Mouse (Mus musculus) heart, embryonic 14.5 days (tissue): ENCODE results near the gene Ccn5. TPM values are rescaled to one million over a fixed set of nuclear protein-coding genes. Genes with fewer than 3 reads are reported as not detected.

Experiments
- ATAC-seq: fragments of 200-750 bp; cut with Nextera tagmentation; 2 replicates; pipeline ENCODE4 v1.8.0; 2017; ENCODE audit warnings: low read depth, moderate TSS enrichment; ENCODE audit not compliant: insufficient number of reproducible peaks, insufficient read depth, low FRiP score
- H3K27ac ChIP-seq, 2 experiments: fragments of 200-500 bp in 1 of 2; fragments of 300-500 bp in 1 of 2; sonication (generic) in 1 of 2; replicated peaks in 1 of 2; 2 replicates each; pipeline ENCODE4 v1.5.1; 2012 to 2014; ENCODE audit warnings: low read depth in 2 of 2, low read length in 2 of 2, control low read depth in 1 of 2, mild to moderate bottlenecking in 1 of 2, mixed read lengths in 1 of 2; ENCODE audit not compliant: control insufficient read depth in 1 of 2, insufficient read depth in 1 of 2
- H3K27me3 ChIP-seq: fragments of 300-500 bp; sonication (generic); 2 replicates; pipeline ENCODE4 v1.6.1; 2014; ENCODE audit warnings: mild to moderate bottlenecking, low read length, control low read depth; ENCODE audit not compliant: control insufficient read depth, insufficient read depth
- H3K36me3 ChIP-seq: fragments of 300-500 bp; sonication (generic); 2 replicates; pipeline ENCODE4 v1.6.1; 2014; ENCODE audit warnings: mild to moderate bottlenecking, control low read depth, low read length, mixed read lengths; ENCODE audit not compliant: control insufficient read depth, insufficient read depth
- H3K4me1 ChIP-seq, 2 experiments: fragments of 200-500 bp in 1 of 2; fragments of 300-500 bp in 1 of 2; sonication (generic) in 1 of 2; 2 replicates each; pipeline ENCODE4 v1.6.1; 2012 to 2014; ENCODE audit warnings: low read length in 2 of 2, control low read depth in 1 of 2, mixed read lengths in 1 of 2; ENCODE audit not compliant: control insufficient read depth in 2 of 2, insufficient read depth in 2 of 2
- H3K4me2 ChIP-seq: fragments of 300-500 bp; sonication (generic); 2 replicates; pipeline ENCODE4 v1.6.1; 2014; ENCODE audit warnings: mild to moderate bottlenecking, low read length
- H3K4me3 ChIP-seq, 2 experiments: fragments of 200-500 bp in 1 of 2; fragments of 300-500 bp in 1 of 2; sonication (generic) in 1 of 2; 2 replicates each; pipeline ENCODE4 v1.5.1; 2012 to 2014; ENCODE audit warnings: low read length in 2 of 2, mild to moderate bottlenecking in 2 of 2, control low read depth in 1 of 2, low read depth in 1 of 2, moderate library complexity in 1 of 2; ENCODE audit not compliant: control insufficient read depth in 1 of 2, insufficient read depth in 1 of 2
- H3K9ac ChIP-seq: fragments of 300-500 bp; sonication (generic); 2 replicates; pipeline ENCODE4 v1.6.1; 2014; ENCODE audit warnings: mild to moderate bottlenecking, low read length
- H3K9me3 ChIP-seq: fragments of 300-500 bp; sonication (generic); 2 replicates; pipeline ENCODE4 v1.6.1; 2016; ENCODE audit warnings: low read length, control low read depth; ENCODE audit not compliant: control insufficient read depth
- WGBS: fragments of 180-500 bp; shearing (Covaris S2); extraction: QIAGEN DNeasy Blood & Tissue Kit; methylation state at CpG from one replicate; pipeline ENCODE4 v1.1.7; 2014; 5-methylcytosine and 5-hydroxymethylcytosine counted together
- polyA plus RNA-seq: library from polyadenylated mRNA; unstranded; fragments of >200 nt; fragmentation: Nextera tagmentation; extraction: Ambion mirVana; gene quantifications from 2 replicates; pipeline ENCODE4 v1.2.1, GENCODE M21; 2014

Gene Ccn5
- polyA plus RNA-seq, 1 experiment from 2014 or later: 0.57 TPM

DNA sequence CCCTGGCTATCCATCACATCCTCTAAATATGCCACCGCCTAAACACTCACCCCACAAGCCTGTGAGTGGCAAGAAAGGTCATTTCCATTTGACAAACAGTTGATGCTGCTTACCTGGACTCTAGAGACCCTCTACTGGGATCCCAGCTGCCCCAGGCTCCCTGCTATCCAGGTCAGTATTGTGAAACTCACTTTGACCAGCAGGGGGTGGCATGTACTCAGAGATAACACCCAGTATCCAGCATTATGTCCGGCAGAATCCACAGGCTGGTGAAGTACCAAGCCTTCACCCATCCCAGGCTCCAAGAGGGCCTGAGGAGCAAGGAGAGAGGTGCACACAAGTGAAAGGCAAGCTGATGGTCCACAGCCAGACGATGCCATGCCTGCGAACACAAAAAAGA lies 32.2 kb upstream of the Ccn5 start:
- H3K4me3 ChIP-seq: no peak overlapping the region
- no peaks in the 10 kb centered on the region for H3K27me3 ChIP-seq
- H3K4me2 ChIP-seq: no peak overlapping the region
- H3K27ac ChIP-seq: no peak overlapping the region
- ATAC-seq: no peak
- H3K4me1 ChIP-seq: peaks cover 3 to 8% of the 10 kb centered on the region in 2 experiments; a peak in 3 of 4 replicates
- no peaks in the 10 kb centered on the region for H3K36me3 ChIP-seq
- H3K9me3 ChIP-seq: no peaks in the 10 kb centered on the region
- WGBS: 67% methylated on average over 4 of the region's 4 CpGs
- no peak overlapping the region for H3K9ac ChIP-seq

DNA sequence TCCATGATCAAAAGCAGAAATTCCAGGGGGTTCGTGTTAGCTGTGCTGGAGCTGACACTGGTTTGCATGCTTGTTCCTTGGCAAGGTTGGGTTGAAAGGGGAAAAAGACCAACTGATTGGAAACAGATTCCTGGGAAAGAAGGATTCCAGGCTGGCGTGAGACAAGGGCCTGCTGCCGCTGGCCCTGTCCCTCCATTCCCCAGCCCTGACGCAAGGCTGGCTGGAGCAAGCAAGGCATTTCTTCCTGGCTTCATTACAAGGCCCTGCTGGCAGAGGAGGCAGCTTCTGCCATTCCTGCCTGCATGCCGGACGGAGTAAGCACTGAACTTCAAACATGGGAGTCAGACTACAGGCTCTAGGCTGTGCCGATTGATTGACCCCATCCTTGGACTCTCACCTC lies 22.2 kb upstream of the Ccn5 start:
- H3K4me2 ChIP-seq: no peak overlapping the region
- no peaks in the 10 kb centered on the region for H3K36me3 ChIP-seq
- H3K27ac ChIP-seq: no peak overlapping the region
- 0 out of 4 replicates have a peak, but pooled peaks cover 0 to 2% of the 10 kb centered on the region in 2 experiments for H3K4me1 ChIP-seq
- no peaks in the 10 kb centered on the region; the same call in 1 of the 2 replicates for H3K27me3 ChIP-seq
- no peak overlapping the region for H3K4me3 ChIP-seq
- H3K9me3 ChIP-seq: no peaks in the 10 kb centered on the region
- H3K9ac ChIP-seq: no peak overlapping the region
- ATAC-seq: no peak
- 54% methylated on average over 7 of the region's 7 CpGs for WGBS

DNA sequence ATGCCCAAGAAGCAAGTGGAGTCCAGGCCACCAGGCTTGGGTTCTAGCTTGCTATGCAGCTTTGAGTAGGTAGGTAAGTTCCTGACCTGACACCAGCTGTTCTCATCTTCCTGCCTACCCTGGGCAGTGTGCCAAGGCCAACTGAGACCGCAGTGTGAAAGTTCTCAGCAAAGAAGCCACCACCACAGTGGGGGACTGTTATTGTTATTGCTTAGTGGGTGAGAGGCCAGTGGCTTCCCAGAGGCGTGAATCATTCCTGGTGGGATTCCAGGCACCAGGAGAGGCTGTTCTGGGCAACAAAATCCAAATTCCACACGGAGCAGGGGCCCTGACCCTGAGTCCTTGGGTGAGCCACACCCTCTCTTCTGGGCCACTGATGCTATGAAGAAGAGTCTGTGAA lies 19.8 kb upstream of the Ccn5 start:
- Histone ChIP-seq H3K4me2 (no peak overlapping the region), H3K9ac (no peak overlapping the region), H3K36me3 (no peaks in the 10 kb centered on the region), H3K9me3 (no peaks in the 10 kb centered on the region), H3K4me3 (no peak overlapping the region), H3K27ac (no peak overlapping the region), H3K4me1 (0 out of 4 replicates have a peak, but pooled peaks cover 0 to 2% of the 10 kb centered on the region in 2 experiments), H3K27me3 (no peaks in the 10 kb centered on the region; the same call in 1 of the 2 replicates)
- ATAC-seq: no peak
- WGBS: 14% methylated on average over 3 of the region's 3 CpGs

DNA sequence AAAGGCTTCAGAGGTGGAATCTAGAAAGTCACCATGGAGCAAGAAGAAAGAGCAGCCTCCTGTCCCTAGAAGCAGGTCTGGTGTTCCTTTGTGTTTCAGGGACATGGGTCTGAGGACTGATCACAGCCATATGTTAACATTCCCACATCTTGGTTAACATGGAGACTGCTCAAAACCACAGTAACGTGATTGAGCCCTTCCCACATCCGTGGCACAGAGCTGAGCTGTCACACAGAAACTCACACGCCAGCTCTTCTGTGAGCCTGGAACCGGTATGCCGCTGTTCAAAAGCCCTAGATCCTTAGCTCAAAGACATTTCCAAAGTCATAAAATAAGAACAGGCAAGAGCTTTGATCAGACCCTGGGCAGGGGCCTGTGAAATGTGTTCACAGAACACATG lies 19.3 kb upstream of the Ccn5 start:
- no peak for ATAC-seq
- Histone ChIP-seq H3K27ac (no peak overlapping the region), H3K4me2 (no peak overlapping the region), H3K4me3 (no peak overlapping the region), H3K9me3 (no peaks in the 10 kb centered on the region), H3K4me1 (0 out of 4 replicates have a peak, but pooled peaks cover 0 to 2% of the 10 kb centered on the region in 2 experiments), H3K9ac (no peak overlapping the region), H3K36me3 (no peaks in the 10 kb centered on the region), H3K27me3 (no peaks in the 10 kb centered on the region; the same call in 1 of the 2 replicates)
- 77% methylated on average over 5 of the region's 5 CpGs for WGBS

DNA sequence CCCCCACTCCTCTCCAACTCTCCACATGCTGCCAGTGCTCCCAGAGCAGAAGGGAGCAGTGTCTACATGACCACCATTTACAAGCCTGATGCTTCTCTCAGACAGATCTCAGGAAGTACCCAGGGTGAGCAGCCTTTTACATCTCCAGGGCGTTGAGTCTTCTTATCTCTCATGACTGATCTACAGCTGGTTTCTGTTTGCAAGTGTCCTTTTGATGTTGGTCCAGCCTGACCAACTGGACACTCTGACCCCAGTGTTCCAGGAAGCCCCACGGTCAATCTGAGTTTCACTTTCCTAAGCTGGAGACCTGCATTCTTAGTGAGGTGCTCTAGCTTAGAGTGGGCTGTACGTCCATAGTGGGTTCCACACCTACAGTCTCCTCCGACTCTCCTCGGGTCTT lies 16.8 kb upstream of the Ccn5 start:
- no peaks in the 10 kb centered on the region for H3K36me3 ChIP-seq
- ATAC-seq: no peak
- H3K4me3 ChIP-seq: no peak overlapping the region
- no peak overlapping the region for H3K27ac ChIP-seq
- no peaks in the 10 kb centered on the region; the same call in 1 of the 2 replicates for H3K27me3 ChIP-seq
- H3K4me1 ChIP-seq: 0 out of 4 replicates have a peak, but pooled peaks cover 0 to 2% of the 10 kb centered on the region in 2 experiments
- no peaks in the 10 kb centered on the region for H3K9me3 ChIP-seq
- no peak overlapping the region for H3K9ac ChIP-seq
- H3K4me2 ChIP-seq: no peak overlapping the region
- WGBS: 60% methylated on average over 5 of the region's 5 CpGs

DNA sequence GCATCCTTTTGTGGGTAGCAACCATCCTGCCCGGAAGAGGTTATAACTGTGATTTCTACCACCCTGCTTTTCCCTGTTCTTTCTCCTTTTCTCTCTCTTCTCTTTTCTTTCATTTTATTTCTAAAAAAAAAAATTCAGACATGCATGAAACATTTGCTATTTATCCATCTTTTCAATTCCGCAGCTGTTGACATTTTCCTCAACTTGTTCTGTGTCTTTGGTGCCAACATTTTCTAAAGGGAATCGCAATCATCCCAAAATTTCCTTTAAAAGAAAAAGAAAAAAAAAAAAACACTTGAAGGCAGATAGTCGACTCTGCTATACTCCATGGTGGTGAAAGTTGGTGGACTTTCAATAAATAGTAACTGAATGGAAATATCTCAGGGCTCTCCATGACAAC lies 11.5 kb upstream of the Ccn5 start:
- Histone ChIP-seq H3K27me3 (0 out of 2 replicates have a peak, but pooled peaks cover 2% of the 10 kb centered on the region), H3K9ac (no peak overlapping the region), H3K4me3 (no peak overlapping the region), H3K27ac (no peak overlapping the region), H3K9me3 (no peaks in the 10 kb centered on the region), H3K4me1 (peaks cover 0 to 3% of the 10 kb centered on the region in 2 experiments; a peak in 1 of 4 replicates), H3K36me3 (no peaks in the 10 kb centered on the region), H3K4me2 (no peak overlapping the region)
- WGBS: 76% methylated on average over 4 of the region's 4 CpGs
- no peak for ATAC-seq

DNA sequence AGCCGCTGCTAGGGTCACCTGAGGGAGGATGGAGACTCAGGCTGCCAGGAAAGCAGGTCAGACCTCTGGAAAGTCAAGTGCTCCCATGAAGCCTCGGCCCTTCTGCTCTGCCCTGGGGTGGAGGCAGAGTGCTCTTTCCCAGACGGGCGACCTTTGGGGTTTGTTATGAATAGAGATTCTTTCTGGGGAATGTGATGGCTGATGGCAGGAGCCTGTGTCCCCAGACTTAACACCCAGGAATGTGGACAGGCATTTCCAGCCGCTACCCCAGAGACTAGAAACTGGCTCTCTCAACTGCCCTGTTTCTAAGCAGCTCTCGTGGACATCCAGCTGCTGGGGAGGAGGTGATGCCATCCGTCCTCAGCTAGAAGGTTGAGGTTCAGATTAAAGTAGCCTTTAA lies 11.0 kb upstream of the Ccn5 start:
- ATAC-seq: no peak

DNA sequence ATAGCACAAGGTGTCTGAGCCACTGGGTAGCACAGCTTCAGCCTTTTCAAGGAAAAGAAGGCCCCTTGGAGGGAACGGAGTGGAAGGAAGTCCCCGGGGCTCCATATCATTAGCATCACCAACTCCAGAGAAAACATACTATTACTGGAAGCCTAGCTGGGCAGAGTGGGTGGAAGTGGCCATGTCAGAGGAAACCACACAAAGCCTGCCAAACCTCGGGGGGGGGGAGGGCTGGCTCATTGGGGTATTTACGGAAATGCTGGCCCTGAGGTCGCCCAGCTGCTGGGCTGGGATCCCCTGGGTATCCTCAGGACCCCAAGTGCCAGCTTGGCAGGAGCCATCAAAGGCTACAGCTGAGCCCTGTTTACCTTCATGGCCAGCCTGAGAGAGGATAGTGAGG lies 7.6 kb upstream of the Ccn5 start:
- no peaks in the 10 kb centered on the region for H3K36me3 ChIP-seq
- no peak overlapping the region for H3K4me2 ChIP-seq
- no peak for ATAC-seq
- no peak overlapping the region for H3K4me3 ChIP-seq
- H3K9ac ChIP-seq: no peak overlapping the region
- 0 out of 2 replicates have a peak, but pooled peaks cover 2% of the 10 kb centered on the region for H3K27me3 ChIP-seq
- WGBS: 48% methylated on average over 5 of the region's 5 CpGs
- H3K9me3 ChIP-seq: no peaks in the 10 kb centered on the region
- H3K27ac ChIP-seq: no peak overlapping the region
- peaks cover 0 to 3% of the 10 kb centered on the region in 2 experiments; a peak in 1 of 4 replicates for H3K4me1 ChIP-seq

More for the DNA sequence above, 11.0 kb upstream of the Ccn5 start:
- no peak overlapping the region for H3K4me2 ChIP-seq
- 0 out of 2 replicates have a peak, but pooled peaks cover 2% of the 10 kb centered on the region for H3K27me3 ChIP-seq
- no peak overlapping the region for H3K27ac ChIP-seq
- WGBS: 37% methylated on average over 7 of the region's 7 CpGs
- no peak overlapping the region for H3K9ac ChIP-seq
- peaks cover 0 to 3% of the 10 kb centered on the region in 2 experiments; a peak in 1 of 4 replicates for H3K4me1 ChIP-seq
- no peaks in the 10 kb centered on the region for H3K36me3 ChIP-seq
- no peak overlapping the region for H3K4me3 ChIP-seq
- H3K9me3 ChIP-seq: no peaks in the 10 kb centered on the region
